Mouse (Mus musculus) CD8-positive naive resting alpha-beta T cell, adult 2 months (primary cell): Measurements from ENCODE around the gene Coro6.

Source experiments
- DNase-seq, 2 experiments: peaks; one replicate each; pipeline ENCODE4 v3.0.0; 2022; ENCODE audit warnings: low read depth in 2 of 2, low spot score in 2 of 2

Gene Coro6

DNA sequence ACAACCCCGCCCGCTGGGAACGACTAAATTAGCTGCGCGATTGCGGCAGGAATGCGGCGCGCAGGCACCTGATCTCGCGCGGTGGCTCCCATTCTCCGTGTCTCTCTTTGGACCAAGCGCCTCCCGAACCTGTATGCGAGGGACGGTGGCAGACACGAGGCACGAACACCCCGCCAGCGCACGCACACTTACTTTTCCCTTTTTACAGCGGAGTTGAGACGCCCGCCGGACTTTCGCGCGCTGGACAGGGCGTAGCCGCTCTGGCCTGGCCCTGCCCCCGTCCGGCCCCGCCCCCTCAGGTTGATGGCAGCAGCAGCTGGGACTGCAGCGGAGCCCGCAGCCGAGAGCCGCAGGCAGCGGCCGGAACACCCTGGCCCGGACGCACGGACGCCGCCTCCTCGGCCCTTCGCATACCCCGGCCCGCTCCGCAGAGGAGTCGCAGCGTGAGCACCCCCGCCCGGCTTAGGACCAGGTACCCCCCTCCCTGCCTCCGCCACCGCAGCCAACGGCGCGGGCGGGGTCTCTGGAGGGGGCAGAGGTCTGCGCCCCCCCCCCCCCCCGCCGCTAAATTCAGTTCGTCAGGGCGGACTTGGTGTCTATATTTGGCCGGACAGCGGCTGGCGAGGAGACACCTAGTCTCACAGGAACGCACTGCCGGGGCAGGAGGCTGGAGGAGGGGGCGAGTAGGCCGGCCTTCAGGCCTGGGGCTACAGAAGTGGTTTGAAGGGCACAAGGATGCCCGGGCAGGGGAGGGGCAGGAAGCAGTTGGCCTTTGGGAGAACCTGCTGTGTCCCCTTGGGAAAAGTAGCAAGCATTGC lies at the start of gene Coro6:
Gene Coro6, plus strand, starts transcription at position 129 of the 818 bp plus-strand sequence.
- DNase-seq, result no peak

DNA sequence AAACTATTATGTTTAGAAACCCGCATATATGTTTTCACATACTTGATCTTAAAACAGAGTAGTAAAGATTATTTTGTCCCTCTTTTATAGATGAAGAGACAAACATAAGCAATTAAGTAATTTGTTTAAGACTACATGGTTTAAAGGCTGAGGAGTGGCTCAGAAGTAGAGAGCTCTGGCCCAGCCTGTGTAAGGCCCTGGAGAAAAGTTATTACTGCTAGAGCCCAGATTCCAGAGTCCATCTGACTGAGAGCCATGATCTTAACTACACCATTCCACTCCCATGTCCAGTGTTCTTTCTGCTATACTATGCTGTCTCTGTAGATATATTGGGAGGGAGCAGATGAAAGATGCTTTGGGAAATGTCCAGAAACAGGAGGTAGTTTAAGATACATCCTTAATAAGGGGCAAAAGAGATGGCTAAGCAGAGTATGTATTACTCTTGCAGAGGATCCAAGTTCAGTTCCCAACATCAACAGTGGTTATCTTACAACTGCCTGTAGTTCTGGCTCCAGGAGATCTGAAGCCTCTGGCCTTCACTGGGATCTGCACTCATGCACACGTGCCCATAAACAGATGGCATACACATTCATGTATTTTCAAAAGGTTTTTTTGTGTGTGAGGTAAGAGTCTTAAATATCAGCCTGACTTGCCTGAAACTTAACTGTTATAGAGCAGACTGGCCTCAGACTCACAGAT lies 47.9 kb upstream of the Coro6 start:
- no peak for DNase-seq

DNA sequence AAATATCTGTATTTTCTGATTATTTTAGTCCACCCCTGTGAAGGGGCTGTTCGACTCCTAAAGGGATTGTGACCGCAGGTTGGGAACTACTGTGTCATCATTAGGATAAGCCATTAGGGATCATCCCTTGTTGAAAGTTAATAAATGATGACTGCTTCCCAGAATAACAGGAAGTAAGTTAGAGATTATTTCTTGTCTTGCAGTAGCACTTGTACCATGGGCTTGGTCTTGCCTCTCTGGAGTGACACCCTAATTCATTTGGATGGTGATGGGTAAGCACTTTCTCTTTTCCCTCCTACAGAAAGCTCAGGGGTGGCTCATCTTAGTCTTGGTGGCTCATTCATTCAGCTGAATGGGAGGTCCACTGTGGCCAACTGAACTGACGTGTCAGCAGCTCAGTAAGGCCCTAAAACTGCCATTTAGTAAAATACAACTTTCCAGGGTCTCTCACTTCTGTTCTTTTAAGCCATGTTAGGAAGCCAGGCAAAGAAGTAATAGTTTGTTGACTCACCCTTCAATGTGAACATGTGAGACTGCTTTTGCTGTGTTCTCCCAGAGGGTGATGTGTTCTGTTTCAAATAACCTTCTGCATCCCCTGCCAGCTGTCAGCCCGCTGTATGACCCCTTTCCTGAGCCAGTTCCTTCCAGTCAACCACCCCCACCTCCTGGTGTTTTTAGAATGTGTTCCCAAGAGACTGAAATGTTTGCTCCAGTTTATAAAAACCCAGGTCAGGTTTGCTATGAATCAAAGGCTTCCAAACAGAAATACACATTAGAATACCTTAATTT lies 45.8 kb upstream of the Coro6 start:
- DNase-seq, result no peak

DNA sequence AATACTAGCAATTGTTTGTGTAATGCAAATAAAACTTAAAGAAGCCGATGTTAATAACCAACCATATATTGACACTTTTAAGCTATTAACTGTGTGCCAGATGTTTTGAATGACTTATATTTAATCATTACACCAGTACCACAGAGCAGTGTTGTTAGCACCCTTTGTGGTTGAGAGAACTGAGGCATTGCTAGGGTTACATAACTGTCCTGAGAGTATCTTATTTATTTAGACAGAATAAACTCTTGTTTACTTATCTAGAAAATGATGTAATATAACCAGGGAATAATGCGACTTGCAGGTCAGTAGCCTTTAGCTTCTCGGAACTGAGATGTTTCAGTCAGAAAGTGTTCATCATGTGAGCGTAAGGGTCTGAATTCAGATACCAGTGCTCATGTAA lies 44.2 kb upstream of the Coro6 start:
- DNase-seq, result no peak

DNA sequence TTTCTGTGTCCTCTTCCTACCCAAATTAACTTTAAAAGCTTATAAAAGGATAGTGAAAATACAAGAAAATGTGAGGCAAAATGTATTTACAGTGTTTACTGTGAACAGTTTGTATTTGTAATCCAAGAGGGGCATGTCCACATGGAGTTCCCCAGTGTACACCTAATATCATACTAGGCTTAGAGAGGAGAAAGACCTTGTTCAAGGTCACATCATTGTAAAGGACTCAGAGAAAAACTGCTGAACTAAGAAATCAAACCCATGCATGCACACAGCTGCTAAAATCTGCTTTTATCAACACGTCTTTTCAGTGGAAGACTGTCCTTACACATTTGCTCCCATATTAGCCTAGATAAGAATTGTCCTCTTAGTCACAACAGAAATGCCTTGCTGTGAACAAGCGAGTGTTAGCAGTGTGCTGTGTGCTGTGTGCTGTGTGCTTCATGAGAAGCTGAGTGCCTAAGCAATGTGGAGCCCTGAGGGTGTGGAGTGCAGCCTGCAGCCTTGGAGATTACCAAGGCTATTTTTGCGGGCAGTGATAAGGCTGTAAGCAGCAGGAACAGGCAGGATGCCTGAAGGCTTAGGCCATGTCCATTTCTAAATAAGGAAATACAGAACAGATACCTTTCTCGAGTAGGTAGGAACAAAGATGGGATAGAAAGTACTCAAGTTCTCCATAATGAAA lies 38.9 kb upstream of the Coro6 start:
- DNase-seq, result no peak

DNA sequence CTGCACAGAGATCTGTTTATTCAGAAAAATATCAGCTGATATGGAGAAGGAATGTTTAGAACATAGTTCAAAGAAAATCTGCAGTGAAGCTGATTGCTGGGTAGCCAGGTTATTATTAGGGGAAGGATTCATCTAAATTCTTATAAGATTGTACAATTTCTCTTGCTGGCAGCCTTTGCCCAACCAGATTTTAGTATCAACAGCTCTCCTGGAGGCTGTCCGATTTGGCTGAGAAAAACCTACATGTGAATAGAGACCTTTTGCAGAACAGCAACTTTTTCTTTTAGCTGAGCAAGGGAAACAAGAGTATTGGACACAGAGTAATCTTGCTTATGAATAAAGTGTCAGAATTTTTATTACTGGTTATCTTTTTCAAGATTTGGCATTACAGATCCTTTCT lies 33.8 kb upstream of the Coro6 start:
- no peak for DNase-seq

DNA sequence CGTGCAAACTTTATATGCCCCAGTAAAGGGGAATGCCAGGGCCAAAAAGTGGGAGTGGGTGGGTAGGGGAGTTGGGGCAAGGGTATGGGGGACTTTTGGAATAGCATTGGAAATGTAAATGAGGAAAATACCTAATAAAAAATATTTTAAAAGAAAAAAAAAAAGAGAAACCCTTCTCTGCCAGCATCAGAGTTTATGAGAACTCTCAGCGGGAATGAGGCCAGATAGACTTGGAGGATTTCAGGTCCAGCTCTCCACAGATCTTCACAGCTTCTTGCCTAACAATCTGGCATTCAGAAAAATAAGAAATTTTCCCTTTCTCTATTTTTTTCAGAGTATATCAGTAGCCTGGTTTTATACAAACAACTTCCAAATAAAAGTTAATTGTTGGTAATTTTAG lies 25.2 kb upstream of the Coro6 start:
- no peak for DNase-seq

DNA sequence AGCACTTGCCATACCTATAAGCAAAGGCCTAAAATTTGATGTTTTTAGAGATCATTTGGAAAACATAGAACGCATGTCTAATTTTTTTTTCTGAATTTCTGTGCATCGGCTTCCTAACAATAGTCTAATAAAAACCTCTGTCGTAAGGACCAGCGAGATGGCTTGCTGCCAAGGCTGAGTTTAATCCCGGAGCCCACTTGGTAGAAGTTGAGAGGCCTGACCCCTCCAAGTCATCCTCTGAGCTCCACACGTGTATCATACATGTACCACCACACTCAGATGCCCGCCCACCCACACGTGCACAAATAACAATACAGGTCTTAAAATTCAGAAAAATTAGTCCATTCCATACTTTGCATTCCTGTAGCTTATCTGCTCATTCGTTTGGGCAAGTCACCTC lies 22.1 kb upstream of the Coro6 start:
- DNase-seq, result no peak

DNA sequence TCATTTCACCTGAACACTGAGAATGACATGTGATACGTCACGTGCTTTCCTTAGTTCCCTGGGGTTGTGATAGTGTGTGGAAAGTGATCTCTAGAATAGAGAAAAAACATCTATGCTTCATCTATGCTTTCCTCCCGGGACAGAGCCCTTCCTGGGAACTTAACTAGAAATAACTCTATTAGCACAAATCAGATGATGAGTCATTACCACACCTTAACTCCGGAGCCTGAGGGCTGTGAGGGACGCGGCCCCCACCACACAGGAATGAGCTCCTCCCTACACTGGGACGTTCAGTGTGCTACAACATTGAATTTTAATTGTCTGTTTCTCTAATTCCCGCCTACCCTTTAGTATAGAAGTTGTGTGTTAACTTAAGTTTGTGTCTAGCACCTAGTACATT lies 21.2 kb upstream of the Coro6 start:
- no peak for DNase-seq

DNA sequence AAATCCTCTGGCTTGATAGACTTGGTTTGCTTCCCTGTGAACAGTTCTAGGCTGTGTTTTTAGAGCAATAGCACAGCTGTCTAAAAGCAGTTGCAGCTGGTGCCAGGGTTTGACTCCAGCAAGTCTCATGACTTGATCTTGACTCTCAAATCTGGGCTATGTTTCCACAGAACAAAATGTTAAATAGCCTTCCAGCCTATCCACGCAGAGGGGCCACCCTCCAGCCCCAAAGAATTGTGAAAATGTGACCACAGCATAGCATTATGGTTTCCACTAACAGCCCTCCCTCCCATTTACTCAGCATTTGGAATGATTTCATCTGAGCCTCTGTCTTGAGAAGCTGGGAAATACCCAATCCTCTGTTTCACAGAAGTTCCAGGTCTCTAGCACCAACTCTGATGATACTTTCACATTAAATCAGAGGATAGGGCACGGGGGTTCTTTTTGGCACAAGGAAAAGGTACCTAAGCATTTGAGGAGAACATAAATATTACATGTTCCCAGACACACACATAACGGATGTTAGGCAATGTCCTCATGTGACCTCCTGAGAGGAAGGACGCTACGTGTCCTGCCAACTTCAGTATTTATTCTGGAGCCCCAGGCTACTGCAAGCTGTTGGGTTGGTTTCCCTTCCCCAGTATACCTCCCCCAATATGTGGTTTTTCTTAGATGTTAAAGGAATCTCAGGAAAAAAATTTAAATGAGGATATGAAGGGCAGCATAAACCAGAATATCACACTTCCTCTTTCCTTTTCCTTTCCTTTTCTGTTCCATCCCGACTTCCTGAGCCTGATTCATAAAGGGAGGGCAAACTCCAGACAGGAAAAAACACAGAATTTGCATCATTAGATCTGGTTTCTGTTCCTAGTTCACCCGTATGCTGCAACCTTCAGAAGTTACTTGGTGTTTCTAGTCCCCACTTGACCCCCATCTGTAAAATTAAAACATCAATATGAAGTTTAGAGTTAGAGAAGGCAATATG lies 19.7 kb upstream of the Coro6 start:
- DNase-seq, result no peak

DNA sequence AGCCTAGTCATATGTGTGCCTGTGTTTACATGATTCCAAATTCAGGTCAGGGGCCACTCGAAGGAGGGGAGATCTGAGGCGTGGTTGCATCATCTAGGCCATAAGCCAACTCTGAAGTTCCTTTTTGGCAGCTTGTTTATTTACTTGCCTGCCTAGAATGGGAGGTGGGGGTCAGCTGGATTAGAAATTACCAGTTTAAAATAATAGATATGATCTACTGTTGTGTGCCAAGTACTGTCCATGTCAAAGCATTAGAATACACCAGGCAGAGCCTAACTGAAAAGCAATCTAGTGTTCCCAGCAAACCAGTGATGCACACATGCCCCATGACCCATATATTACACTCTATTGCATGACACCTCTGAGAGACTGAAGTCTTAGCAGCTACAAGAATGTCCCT lies 17.3 kb upstream of the Coro6 start:
- DNase-seq, result no peak

DNA sequence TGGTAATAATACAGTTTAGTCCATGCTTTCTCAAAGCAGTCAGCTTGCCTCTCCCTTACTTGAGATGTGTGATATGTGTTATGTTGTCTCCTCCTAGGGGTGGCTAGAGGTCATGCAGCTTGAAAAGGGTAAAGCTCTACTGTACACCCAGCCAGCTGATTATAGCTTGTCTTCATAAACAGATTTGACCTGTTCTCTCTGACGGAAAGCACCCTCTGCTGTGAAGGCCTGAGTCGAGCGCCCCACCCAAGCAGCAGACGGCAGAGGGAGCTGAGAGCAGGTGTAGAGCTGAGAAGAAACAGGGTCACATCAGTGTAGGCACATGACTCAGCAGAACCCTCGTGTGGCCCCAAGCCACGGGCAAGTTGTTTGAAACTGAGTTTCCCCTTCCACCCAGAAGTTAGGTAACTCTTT lies 15.6 kb upstream of the Coro6 start:
- DNase-seq, result peak; percentile 28 to 50

DNA sequence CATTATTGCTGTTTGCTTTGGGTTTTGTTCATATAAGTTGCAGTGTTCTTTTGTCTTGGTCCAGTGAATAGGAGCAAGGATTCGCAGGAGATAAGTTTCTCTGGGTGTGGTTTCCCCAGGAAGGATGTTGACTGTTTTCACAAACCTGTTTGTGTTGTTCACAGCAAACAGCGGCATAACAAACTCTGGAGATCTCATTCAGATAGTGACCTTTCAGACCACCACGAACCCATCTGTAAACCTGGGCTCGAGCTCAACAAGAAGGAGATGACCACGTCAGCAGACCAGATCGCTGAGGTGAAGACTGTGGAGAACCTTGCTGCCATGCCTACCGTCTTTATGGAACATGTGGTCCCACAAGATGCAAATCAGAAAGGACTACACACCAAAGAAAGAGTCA lies 13.0 kb upstream of the Coro6 start:
- DNase-seq, result no peak

DNA sequence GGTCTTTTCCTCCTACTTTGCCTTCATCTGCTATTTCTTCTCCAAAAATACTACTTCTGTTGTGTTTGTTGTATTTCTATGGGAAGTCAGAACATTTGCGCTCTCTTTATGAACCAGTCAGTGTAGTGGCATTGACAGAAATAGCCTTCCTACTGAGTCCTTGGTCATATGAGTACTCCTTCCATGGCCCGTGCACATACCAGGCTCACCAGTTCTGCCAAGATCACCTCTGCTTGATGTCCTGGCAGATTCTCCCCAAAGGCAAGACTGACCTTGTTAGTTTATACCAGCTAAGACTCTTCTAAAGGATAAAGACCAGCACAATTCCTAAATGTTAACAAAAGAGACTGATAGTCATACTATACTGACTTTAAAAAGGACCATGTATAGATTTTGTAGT lies 10.5 kb upstream of the Coro6 start:
- no peak for DNase-seq

DNA sequence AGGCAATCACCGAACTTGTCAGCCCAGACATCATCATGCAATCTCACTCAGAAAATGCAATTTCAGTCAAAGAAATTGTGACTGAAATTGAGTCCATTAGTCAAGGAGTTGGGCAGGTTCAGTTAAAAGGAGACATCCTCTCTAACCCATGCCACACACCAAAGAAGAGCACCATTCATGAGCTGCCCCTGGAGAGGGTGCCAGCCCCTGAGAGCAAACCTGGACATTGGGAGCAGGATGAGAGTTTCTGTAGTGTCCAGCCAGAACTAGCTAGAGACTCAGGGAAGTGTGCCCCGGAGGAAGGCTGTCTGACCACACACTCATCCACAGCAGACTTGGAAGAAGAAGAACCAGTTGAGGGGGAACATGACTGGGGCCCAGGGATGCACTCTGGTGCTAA lies 8.8 kb upstream of the Coro6 start:
- no peak for DNase-seq

DNA sequence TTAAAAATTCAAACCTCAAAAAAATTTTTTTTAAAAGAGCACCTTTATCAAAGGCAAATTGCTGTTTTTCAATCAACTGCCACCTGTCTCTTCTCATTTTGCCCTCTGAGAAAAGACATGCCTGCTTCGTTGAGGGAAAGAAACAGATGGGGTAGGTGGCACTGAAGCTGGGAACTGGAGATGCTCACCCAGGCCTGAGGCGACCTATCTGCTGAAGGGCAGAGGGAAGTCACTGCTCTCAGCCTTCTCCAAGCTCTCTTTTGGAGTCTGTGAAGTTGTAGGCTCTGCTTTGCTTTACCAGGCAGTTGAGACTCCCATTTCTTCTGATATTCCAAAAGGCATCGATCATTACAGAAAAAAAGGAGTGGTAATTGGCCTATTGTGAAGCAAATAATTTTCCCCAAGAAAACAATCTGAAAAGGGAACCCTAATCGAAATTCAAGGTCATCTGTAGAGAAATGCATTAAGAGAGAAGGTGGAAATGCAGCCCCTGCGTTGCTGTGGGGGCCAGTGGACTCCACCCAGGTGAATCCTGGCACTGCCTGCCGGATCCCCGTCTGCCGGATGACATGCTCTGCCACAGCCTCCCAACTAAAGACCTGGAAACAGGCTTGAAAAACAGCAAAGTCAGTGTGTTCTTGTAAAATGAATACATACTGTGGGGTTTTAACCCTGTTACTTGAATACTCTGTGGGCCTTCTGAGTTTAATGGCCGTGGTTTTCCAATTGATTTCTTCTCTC lies 6.3 kb upstream of the Coro6 start:
- no peak for DNase-seq

DNA sequence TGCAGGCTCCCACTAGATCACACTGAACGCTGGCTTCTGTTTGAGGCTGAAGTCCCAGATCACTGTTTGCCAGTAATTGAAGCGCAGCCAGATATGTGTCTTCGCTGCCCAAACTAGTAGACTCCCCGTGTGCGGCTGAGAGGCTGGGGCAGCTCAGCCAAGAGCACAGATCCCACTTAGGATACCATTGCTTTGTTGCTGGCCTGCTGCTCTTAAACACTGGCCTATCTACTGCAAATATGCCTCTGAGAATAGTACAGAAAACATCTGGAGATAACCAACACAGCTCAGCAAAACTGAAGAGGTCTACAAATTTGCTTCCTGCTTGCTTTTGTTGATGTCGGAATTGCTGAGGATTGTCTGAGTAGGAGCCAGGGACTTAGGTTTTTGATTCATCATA lies 5.3 kb upstream of the Coro6 start:
- DNase-seq, result no peak

DNA sequence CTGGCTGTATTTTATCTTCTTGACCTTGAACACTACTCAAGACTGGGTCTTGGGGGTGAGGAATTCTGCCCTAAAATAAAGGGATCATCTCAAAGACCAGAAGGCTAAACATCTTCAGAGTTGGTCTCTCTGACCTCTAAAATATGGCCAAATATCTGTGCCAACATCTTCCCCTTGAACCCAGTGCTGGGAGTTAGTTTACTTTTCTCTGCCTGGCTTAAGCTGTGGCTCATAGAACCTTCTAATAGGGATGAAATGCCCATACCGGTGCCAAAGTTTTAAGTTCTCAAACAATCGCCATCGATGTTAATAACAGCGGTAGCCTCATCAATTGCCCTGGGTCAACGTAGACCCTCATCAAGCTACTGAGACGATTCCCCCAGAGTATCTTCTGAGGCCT lies 355 bp upstream of the Coro6 start:
- no peak for DNase-seq

DNA sequence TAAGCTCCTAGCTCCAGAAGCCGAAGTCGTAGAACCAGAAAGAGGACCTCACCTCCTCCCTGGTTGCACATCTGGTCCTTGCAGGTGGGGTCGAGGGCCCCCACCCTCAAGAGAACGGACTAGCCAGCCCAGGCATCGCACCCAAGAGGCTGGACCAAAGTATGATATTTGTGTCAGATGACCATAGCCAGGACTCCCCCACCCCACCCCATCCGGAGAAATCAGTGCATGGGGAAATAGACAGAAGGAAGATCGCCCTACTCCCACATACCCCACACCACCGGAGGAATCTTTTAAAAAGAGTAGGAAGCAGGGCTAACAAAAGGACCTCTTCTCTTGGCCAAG lies 862 bp downstream of the Coro6 start:
- DNase-seq, result no peak

DNA sequence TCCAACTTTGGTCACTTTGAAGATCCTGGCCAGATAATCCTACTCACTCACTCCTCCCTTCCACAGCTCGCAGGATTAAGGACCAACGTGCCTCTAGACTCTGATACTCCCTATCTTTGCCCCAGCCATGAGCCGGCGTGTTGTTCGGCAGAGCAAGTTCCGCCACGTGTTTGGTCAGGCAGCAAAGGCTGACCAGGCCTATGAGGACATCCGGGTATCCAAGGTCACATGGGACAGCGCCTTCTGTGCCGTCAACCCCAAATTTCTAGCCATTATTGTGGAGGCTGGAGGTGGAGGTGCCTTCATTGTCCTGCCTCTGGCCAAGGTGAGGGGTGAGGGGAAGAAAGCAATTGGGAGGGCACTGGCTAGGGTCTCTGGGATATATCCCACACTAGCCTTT lies 1.6 kb downstream of the Coro6 start:
- no peak for DNase-seq
